Mouse (Mus musculus) left cerebral cortex, postnatal 10 days (tissue): Measurements from ENCODE around the gene Hadha. TPM values are rescaled to one million over a fixed set of nuclear protein-coding genes. Genes with fewer than 3 reads are reported as not detected.

ENCODE experiments used
- DNase-seq, 2 experiments: peaks; one replicate each; pipeline ENCODE4 v3.0.0; 2021 to 2022; ENCODE audit warnings: low spot score in 2 of 2, mixed read lengths in 1 of 2; ENCODE audit errors: extremely low spot score in 1 of 2
- intact Hi-C: fragments of 180-260 bp; cut with DNase I; formaldehyde crosslinking; loops from one replicate; pipeline ENCODE4 v1.15.1; 2025
- microRNA-seq: library from miRNA; unstranded; fragments of <30 nt; microRNA quantifications from one replicate; pipeline ENCODE4 v1.2.0, GENCODE M21; 2022
- total RNA-seq, 2 experiments: library from RNA; stranded (reverse); gene quantifications; 2 replicates each; pipeline ENCODE4 v1.2.3; 2021

Gene Hadha
- total RNA-seq, 2 experiments from 2014 or later = 60.2 to 64.6 TPM

DNA sequence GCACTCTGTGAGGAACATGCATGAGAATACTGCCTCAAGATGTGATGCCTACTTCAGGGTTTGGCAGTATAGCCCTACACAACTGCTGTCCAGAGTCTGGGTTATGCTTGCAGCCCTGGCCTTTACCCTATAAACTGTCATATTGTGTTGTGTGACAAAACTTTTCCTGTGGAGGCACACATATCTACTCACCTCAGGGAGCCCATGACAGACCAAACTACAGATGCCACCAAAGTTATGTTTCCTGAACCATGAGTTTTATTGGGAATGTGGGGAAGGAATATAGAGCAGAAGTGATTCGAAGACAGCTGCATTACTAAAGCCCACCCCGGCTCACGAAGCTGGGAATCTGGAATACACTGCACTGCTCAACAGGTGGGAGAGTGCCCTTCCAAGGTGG is 51.6 kb downstream of the Hadha start:
- intact Hi-C loops = no loop called here
- DNase-seq = no peak

DNA sequence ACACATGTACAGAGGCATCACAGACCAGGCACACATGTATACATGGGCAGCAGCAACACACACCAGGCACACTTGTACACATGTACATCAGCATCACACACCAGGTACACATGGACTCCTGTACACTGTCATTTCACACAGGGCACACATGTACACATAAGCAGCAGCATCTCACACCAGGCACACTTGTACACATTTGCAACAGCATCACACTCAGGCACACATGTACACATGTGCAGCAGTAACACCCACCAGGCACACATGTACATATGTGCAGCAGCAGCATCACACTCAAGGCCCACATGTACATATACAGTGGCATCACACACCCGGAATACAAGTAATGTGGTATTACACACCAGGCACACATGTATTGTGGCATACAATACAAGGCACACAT is 56.7 kb downstream of the Hadha start:
- intact Hi-C loops = no loop called here
- DNase-seq = no peak

GRCm38 (mm10) chr5:30095731-30096130 is 59.2 kb downstream of the Hadha start:
- intact Hi-C loops = no loop called here
- no peak for DNase-seq

DNA sequence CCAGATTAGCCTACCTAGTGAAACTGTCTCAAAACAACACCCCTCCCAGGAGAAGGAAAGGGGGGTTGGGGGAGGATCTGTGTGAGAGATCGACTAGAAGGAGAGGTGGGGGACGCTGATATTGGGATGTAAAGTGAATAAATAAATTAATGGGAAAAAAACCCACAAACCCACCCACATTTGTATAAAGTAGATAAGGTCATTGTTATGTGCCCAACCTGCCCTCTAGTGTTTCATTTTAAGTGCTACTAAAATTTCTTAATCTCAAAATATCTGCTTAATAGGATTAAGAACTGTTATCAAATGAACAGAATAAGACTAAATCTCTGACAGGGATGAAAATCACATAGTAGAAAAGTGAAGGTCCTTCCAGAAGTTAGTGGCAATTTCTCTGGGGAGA is 60.6 kb downstream of the Hadha start:
- DNase-seq = no peak
- intact Hi-C loops = no loop called here

GRCm38 (mm10) chr5:30092701-30093100 is 62.3 kb downstream of the Hadha start:
- DNase-seq = no peak
- intact Hi-C loops = no loop called here

GRCm38 (mm10) chr5:30072825-30073821 is 81.8 kb downstream of the Hadha start, which contains the start of gene Tyms:
Gene Tyms (minus strand): TSS chr5:30073617.
- intact Hi-C loops = no loop called here
- peak; percentile 50 to 87 for DNase-seq

GRCm38 (mm10) chr5:30072377-30072776 is 82.6 kb downstream of the Hadha start:
- DNase-seq = no peak

GRCm38 (mm10) chr5:30071677-30072076 is 83.3 kb downstream of the Hadha start:
- intact Hi-C loops = no loop called here
- no peak for DNase-seq

More at GRCm38 (mm10) chr5:30072377-30072776, 82.6 kb downstream of the Hadha start:
- intact Hi-C loops = no loop called here

Small RNA genes within 50 kb of the gene (microRNA-seq; reads per million reads assigned to microRNA genes)
- gene Mir1960 = not detected

Other genes with a start within 250 kb of the Hadha start
- not detected for gene Il6, start 142.0 kb downstream of the Hadha start, total RNA-seq
- 1 to 10 TPM; 5.8 to 8.3 TPM for gene Tyms, start 81.5 kb downstream of the Hadha start, total RNA-seq
- gene Garem2, start 50.0 kb downstream of the Hadha start, total RNA-seq = 10 to 100 TPM; 10.5 to 11.2 TPM
- gene 3110082J24Rik, start 49.1 kb downstream of the Hadha start, total RNA-seq = 1 to 10 TPM; 2.1 to 2.2 TPM
- gene Hadhb, start 86 bp upstream of the Hadha start, total RNA-seq = 10 to 100 TPM; 52.3 to 52.6 TPM
- not detected for gene Adgrf3, start 50.6 kb upstream of the Hadha start, total RNA-seq
- 10 to 100 TPM; 56.8 to 58.3 TPM for gene Selenoi, start 77.4 kb upstream of the Hadha start, total RNA-seq
- 10 to 100 TPM; 17.4 to 20.1 TPM for gene Drc1, start 126.2 kb upstream of the Hadha start, total RNA-seq